Mouse (Mus musculus): Measurements from ENCODE around the gene Fanca. TPM values are rescaled to one million over a fixed set of nuclear protein-coding genes. Genes with fewer than 3 reads are reported as not detected.

The Fanca gene
- polyA plus RNA-seq (2015; fragmentation: Nextera tagmentation; extraction: Ambion mirVana), result 15.4 and 16.0 TPM in 2 replicates

DNA sequence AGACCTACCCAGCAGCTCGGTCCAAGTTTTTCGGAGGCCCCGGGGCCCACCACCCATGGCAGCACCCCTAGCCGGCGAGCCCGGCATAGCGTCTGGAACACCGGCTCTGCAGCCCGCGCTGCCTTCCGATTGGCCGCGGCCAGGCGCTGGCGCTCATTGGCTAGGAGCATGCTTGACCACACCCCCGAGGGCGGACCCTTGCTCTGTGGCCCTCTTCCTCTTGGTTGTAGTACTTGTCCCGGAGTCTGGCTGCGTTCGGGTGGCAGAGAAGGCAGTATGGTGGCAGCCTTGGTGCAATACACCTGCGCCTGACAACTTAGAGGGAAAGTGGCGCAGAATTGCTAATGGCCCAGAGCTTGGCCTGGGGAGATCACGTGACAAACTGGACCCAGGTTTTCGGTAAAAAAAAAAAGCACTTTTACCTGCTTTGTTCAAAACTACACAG, at the start of gene Fanca:
Fanca (minus strand) TSS at position 110 of the 445 bp plus-strand sequence.
- Histone ChIP-seq H3K27me3 (ENCODE audit: control insufficient read depth, insufficient read depth, low read length) (no peaks in the 10 kb centered on the region; the same call in 1 of the 2 replicates), H3K4me2 (ENCODE audit: low read depth, low read length) (peak within 1 kb of the TSS; percentile 88), H3K9me3 (replicated peaks; ENCODE audit: control insufficient read depth, low read length) (no peaks in the 10 kb centered on the region), H3K36me3 (ENCODE audit: control insufficient read depth, insufficient read depth) (no peaks in the 10 kb centered on the region), H3K9ac (ENCODE audit: low read length) (peak within 1 kb of the TSS; percentile 78), H3K27ac (ENCODE audit: low read length) (no peak within 1 kb of the TSS), H3K4me3 (ENCODE audit: low read length) (peak within 1 kb of the TSS; percentile 75), H3K4me1 (ENCODE audit: control insufficient read depth, insufficient read depth, low read length) (peaks cover 4% of the 10 kb centered on the region; the same call in 1 of the 2 replicates)
- under 1% methylated on average over 24 of the region's 24 CpGs for WGBS
- peak; percentile 98 for ATAC-seq (replicated peaks; ENCODE audit: extremely low read depth, insufficient read depth, low FRiP score)

DNA sequence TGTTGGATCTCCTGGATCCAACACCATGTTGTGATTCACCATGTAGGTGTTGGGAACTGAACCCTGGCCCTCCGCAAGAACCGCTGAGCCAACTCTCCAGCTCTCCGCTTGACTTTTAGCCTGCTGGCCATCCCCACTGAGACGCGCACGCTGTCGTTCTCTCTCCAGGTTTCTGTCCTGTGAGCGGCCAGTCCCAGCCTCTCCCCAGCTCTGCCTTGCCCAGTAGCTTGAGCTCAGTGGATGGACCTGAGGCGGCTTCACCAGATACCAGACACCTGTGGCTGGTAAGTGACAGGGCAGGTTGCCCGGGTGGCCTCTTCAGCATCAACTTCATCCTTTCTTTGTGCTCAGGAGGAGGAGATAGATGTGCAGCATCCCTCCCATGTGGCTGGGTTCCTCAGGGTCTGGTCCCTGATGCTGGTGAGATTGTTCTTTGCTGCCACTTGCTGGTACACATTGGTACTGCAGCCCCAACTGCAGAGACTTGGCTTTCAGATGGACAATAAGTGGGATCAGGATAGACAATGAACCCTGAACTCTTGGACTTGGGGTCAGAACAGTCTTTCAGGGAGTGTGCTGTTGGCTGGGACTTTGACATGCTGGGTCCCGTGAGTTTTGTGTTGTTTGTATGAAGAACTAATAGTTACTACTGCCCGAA, 42.8 kb upstream of the Fanca start:
- no peak for ATAC-seq (replicated peaks; ENCODE audit: extremely low read depth, insufficient read depth, low FRiP score)
- WGBS, result 38% methylated on average over 12 of the region's 12 CpGs
- H3K27ac ChIP-seq (ENCODE audit: low read length), result no peak overlapping the region
- no peaks in the 10 kb centered on the region for H3K9me3 ChIP-seq (replicated peaks; ENCODE audit: control insufficient read depth, low read length)
- H3K9ac ChIP-seq (ENCODE audit: low read length), result no peak overlapping the region
- no peaks in the 10 kb centered on the region for H3K27me3 ChIP-seq (ENCODE audit: control insufficient read depth, insufficient read depth, low read length)
- H3K4me1 ChIP-seq (ENCODE audit: control insufficient read depth, insufficient read depth, low read length), result no peaks in the 10 kb centered on the region
- H3K4me2 ChIP-seq (ENCODE audit: low read depth, low read length), result no peak overlapping the region
- H3K36me3 ChIP-seq (ENCODE audit: control insufficient read depth, insufficient read depth), result no peaks in the 10 kb centered on the region
- H3K4me3 ChIP-seq (ENCODE audit: low read length), result no peak overlapping the region

DNA sequence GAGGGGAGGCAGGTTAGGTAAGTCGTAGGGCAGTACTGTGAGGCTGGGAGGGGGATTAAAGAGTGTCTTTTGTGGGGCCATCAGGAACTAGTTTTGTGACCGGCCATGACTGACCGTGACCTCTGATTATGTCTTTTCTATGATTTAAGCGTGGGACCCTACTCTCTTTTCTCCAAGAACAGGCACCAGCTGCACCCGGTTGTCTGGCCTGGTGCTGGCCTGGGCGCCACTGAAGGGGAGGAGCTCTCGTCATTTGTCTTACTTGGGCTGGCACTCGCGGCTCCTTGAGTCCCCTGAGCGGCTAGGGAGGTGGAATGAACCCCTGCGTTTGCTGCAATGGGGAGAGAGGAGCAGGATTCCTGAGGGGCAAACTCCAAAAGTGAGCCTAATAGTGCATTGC, 34.8 kb upstream of the Fanca start:
- Histone ChIP-seq H3K9me3 (replicated peaks; ENCODE audit: control insufficient read depth, low read length) (no peaks in the 10 kb centered on the region), H3K4me2 (ENCODE audit: low read depth, low read length) (no peak overlapping the region), H3K9ac (ENCODE audit: low read length) (no peak overlapping the region), H3K27ac (ENCODE audit: low read length) (no peak overlapping the region), H3K4me1 (ENCODE audit: control insufficient read depth, insufficient read depth, low read length) (peaks cover 2% of the 10 kb centered on the region; the same call in 1 of the 2 replicates), H3K27me3 (ENCODE audit: control insufficient read depth, insufficient read depth, low read length) (peaks cover 9% of the 10 kb centered on the region), H3K4me3 (ENCODE audit: low read length) (no peak overlapping the region), H3K36me3 (ENCODE audit: control insufficient read depth, insufficient read depth) (no peaks in the 10 kb centered on the region)
- 46% methylated on average over 11 of the region's 11 CpGs for WGBS
- no peak for ATAC-seq (replicated peaks; ENCODE audit: extremely low read depth, insufficient read depth, low FRiP score)

DNA sequence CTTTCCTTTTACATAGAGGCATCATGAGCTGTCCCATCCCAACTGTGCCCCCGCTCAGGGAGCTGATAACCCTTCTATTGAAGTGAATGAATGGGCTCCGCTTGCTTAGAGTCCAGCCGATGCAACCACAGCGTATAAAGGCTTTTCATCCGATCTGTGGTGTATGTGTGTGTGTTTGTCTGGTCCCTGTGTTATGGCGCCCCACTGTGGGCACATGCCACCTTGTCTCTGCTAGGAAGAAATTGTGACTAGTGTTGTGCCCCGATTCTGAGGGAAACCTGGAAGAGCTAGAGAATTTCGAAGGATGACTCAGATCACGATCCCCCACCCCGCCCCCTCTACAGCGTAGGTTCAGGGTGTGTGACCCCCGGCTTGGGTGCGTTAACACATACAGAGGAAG, 34.4 kb upstream of the Fanca start:
- no peaks in the 10 kb centered on the region for H3K9me3 ChIP-seq (replicated peaks; ENCODE audit: control insufficient read depth, low read length)
- H3K27ac ChIP-seq (ENCODE audit: low read length), result no peak overlapping the region
- peaks cover 9% of the 10 kb centered on the region for H3K27me3 ChIP-seq (ENCODE audit: control insufficient read depth, insufficient read depth, low read length)
- H3K4me3 ChIP-seq (ENCODE audit: low read length), result no peak overlapping the region
- 44% methylated on average over 13 of the region's 13 CpGs for WGBS
- H3K36me3 ChIP-seq (ENCODE audit: control insufficient read depth, insufficient read depth), result no peaks in the 10 kb centered on the region
- ATAC-seq (replicated peaks; ENCODE audit: extremely low read depth, insufficient read depth, low FRiP score), result no peak
- peaks cover 5% of the 10 kb centered on the region; the same call in 1 of the 2 replicates for H3K4me1 ChIP-seq (ENCODE audit: control insufficient read depth, insufficient read depth, low read length)
- H3K9ac ChIP-seq (ENCODE audit: low read length), result no peak overlapping the region
- no peak overlapping the region for H3K4me2 ChIP-seq (ENCODE audit: low read depth, low read length)

DNA sequence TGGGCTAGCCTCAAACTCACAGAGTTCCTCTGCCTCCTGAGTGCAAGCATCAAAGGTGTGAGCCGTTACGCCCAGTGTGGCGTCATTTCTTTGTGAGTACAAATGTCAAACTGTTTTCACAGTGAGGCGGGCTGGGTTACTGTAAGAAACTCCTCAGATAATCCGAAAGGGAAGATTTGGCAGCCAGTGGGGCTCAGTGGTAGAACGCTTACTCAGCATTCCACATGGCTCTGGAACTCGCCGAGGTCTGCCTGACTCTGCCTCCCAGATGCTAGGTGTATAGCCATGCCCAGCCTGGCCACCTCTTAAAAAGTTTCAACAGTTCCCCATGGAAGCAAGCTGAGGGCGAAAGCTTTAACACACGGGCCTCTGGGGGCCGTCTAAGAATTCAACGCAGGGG, 33.7 kb upstream of the Fanca start:
- no peak for ATAC-seq (replicated peaks; ENCODE audit: extremely low read depth, insufficient read depth, low FRiP score)
- no peaks in the 10 kb centered on the region for H3K36me3 ChIP-seq (ENCODE audit: control insufficient read depth, insufficient read depth)
- no peak overlapping the region for H3K9ac ChIP-seq (ENCODE audit: low read length)
- H3K4me1 ChIP-seq (ENCODE audit: control insufficient read depth, insufficient read depth, low read length), result peaks cover 5% of the 10 kb centered on the region; the same call in 1 of the 2 replicates
- H3K27ac ChIP-seq (ENCODE audit: low read length), result no peak overlapping the region
- peaks cover 9% of the 10 kb centered on the region for H3K27me3 ChIP-seq (ENCODE audit: control insufficient read depth, insufficient read depth, low read length)
- no peak overlapping the region for H3K4me2 ChIP-seq (ENCODE audit: low read depth, low read length)
- H3K4me3 ChIP-seq (ENCODE audit: low read length), result no peak overlapping the region
- WGBS, result 74% methylated on average over 12 of the region's 12 CpGs
- H3K9me3 ChIP-seq (replicated peaks; ENCODE audit: control insufficient read depth, low read length), result no peaks in the 10 kb centered on the region

DNA sequence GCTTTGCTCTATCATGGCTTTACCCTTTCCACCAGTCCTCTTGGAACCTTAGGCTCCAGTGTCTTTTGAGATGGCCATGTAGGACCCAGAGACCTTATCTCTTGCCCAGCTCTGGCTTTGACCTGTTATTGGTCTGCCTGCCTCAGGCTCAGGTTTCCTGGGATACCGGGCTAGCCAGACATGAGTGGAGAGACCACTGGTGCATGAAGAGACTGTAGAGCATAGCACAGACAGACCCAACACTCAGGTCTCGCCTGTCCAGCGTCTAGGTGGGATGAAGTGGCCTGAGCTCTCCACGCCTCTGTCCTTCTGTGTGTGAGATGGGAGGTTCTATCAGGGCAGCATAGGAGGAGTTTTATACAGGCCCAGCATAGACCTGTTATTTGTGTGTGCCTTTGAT, 30.7 kb upstream of the Fanca start:
- Histone ChIP-seq H3K4me3 (ENCODE audit: low read length) (no peak overlapping the region), H3K4me2 (ENCODE audit: low read depth, low read length) (no peak overlapping the region), H3K27me3 (ENCODE audit: control insufficient read depth, insufficient read depth, low read length) (peaks cover under 1% of the 10 kb centered on the region; the same call in 1 of the 2 replicates), H3K36me3 (ENCODE audit: control insufficient read depth, insufficient read depth) (no peaks in the 10 kb centered on the region), H3K9ac (ENCODE audit: low read length) (no peak overlapping the region), H3K4me1 (ENCODE audit: control insufficient read depth, insufficient read depth, low read length) (peaks cover 5% of the 10 kb centered on the region; the same call in 1 of the 2 replicates), H3K27ac (ENCODE audit: low read length) (no peak overlapping the region), H3K9me3 (replicated peaks; ENCODE audit: control insufficient read depth, low read length) (no peaks in the 10 kb centered on the region)
- 79% methylated on average over 4 of the region's 4 CpGs for whole genome bisulfite sequencing
- ATAC-seq (replicated peaks; ENCODE audit: extremely low read depth, insufficient read depth, low FRiP score), result no peak

DNA sequence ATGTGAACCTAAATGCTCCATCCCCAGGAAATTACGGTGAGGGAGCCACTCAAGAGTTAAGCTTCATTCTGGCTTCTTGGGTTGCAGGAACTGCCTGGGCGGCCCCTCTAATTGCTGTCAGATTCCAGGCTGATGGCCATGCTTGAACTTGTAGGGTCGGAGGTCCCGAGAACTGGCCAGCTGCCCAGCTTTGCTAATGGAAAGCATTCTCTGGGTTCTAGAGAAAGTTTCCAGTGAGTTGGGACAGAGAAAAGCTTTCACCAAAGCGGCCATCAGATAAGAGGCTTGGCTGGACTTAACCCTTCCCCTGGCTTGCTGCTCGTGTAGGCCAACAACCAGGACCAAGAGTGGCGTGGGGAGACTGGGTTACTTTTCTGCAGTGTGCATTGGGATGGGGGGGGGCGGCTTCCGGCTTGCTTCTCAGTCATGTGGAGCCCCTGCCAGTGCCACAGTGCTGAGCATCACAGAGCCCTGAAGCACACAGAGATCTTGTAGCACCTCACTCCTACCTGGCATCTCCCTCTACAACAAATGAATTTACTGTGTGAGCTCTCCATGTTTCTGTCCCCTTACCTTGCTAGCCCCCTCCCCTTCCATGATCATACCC, 30.0 kb upstream of the Fanca start:
- 24% methylated on average over 9 of the region's 9 CpGs for WGBS
- H3K9ac ChIP-seq (ENCODE audit: low read length), result no peak overlapping the region
- H3K9me3 ChIP-seq (replicated peaks; ENCODE audit: control insufficient read depth, low read length), result no peaks in the 10 kb centered on the region
- no peak overlapping the region for H3K4me2 ChIP-seq (ENCODE audit: low read depth, low read length)
- H3K36me3 ChIP-seq (ENCODE audit: control insufficient read depth, insufficient read depth), result no peaks in the 10 kb centered on the region
- H3K27ac ChIP-seq (ENCODE audit: low read length), result peak overlapping the region; percentile 17; the same call in 1 of the 2 replicates
- peak; percentile 65; the same call in 1 of the 2 replicates for ATAC-seq (replicated peaks; ENCODE audit: extremely low read depth, insufficient read depth, low FRiP score)
- H3K4me3 ChIP-seq (ENCODE audit: low read length), result no peak overlapping the region
- no peaks in the 10 kb centered on the region; the same call in 1 of the 2 replicates for H3K27me3 ChIP-seq (ENCODE audit: control insufficient read depth, insufficient read depth, low read length)
- H3K4me1 ChIP-seq (ENCODE audit: control insufficient read depth, insufficient read depth, low read length), result peaks cover 11% of the 10 kb centered on the region

DNA sequence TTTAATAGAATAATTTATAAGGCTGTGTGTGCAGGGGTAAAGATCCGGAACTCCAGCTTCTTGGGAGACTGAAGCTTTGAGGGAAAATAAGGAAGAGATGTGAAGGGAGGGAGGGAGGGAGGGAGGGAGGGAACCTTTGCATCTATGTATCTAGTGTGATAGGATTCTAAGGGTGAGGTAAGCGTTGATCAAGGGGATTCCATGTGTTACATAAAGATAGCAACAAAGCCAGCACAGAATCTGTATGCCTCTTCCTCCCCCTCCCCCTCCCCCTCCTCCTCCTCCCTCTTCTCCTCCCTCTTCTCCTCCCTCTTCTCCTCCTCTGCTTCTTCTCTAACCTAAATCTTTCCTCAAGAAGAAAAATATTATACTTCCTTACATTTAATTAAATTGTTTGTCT, 28.9 kb upstream of the Fanca start:
- Histone ChIP-seq H3K27ac (ENCODE audit: low read length) (no peak overlapping the region), H3K9me3 (replicated peaks; ENCODE audit: control insufficient read depth, low read length) (no peaks in the 10 kb centered on the region), H3K4me1 (ENCODE audit: control insufficient read depth, insufficient read depth, low read length) (peaks cover 13% of the 10 kb centered on the region), H3K4me3 (ENCODE audit: low read length) (no peak overlapping the region), H3K9ac (ENCODE audit: low read length) (no peak overlapping the region), H3K4me2 (ENCODE audit: low read depth, low read length) (no peak overlapping the region), H3K36me3 (ENCODE audit: control insufficient read depth, insufficient read depth) (no peaks in the 10 kb centered on the region), H3K27me3 (ENCODE audit: control insufficient read depth, insufficient read depth, low read length) (no peaks in the 10 kb centered on the region)
- 44% methylated on average over 2 of the region's 2 CpGs for WGBS
- ATAC-seq (replicated peaks; ENCODE audit: extremely low read depth, insufficient read depth, low FRiP score), result no peak

DNA sequence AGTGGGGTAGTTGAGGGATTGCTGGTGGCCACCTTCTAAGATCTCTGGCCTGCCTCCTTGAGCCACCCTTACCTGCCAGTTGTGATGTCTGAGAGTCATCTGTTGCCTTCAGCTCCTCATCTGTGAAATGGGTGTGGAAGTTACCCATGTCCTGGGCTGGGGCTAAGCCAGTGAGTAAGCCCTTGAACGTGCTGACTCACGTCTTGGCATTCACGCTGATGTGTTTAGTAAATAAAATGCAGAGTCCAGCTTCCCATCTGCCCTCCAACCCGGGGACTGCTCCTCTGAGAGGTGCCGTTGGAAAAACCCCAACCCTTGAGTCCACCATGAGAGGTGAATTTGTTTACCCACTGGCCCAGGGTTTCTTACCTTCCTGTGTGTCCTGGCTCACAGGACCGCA, 27.5 kb upstream of the Fanca start:
- Histone ChIP-seq H3K9me3 (replicated peaks; ENCODE audit: control insufficient read depth, low read length) (no peaks in the 10 kb centered on the region), H3K27me3 (ENCODE audit: control insufficient read depth, insufficient read depth, low read length) (no peaks in the 10 kb centered on the region), H3K27ac (ENCODE audit: low read length) (no peak overlapping the region), H3K9ac (ENCODE audit: low read length) (no peak overlapping the region), H3K4me2 (ENCODE audit: low read depth, low read length) (no peak overlapping the region), H3K4me3 (ENCODE audit: low read length) (no peak overlapping the region), H3K4me1 (ENCODE audit: control insufficient read depth, insufficient read depth, low read length) (peaks cover 13% of the 10 kb centered on the region), H3K36me3 (ENCODE audit: control insufficient read depth, insufficient read depth) (no peaks in the 10 kb centered on the region)
- no peak for ATAC-seq (replicated peaks; ENCODE audit: extremely low read depth, insufficient read depth, low FRiP score)
- WGBS, result 69% methylated on average over 6 of the region's 6 CpGs
